Comparison of ENCODE assay signal across 9 mouse cellular contexts in the genomic region with DNA sequence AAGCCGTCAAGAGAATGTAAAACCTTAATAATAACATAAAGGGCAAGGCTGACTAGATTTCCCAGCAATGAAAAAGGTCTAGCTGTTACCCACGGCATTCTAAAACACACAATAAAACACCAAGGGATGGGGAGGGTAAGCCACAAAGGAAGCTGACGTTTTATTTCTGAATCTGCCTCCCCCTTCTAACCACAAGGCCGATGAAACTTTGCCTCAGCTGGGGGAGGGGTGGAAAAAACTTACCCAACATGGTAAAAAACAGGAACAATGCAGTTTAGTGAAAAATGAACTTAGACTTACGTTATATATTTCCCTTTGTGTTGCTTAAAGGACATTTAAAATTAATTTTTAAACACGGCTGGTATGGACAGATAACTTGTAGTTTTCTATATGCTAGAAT. TPM values are rescaled to one million over a fixed set of nuclear protein-coding genes. Genes with fewer than 3 reads are reported as not detected.
DNase-seq lines count a peak whose midpoint lies in the region; ATAC-seq lines count a peak whose summit lies in the region.
"Had no signal": no experiment of that assay in that cellular context is flagged by ENCODE, and none has a peak within 500 bp of the region (broad histone marks: within the 10 kb centered on the region; RNA-seq: fewer than 3 reads in every experiment).

No protein-coding gene starts in this region.

- no peak overlapping the region for H3K4me3 ChIP-seq in heart, embryonic 12.5 days
- no peak overlapping the region for H3K4me3 ChIP-seq in liver, embryonic 11.5 days (ENCODE audit: low read depth, low read length)
- H3K4me3 ChIP-seq: stomach, embryonic 15.5 days had no signal

- H3K27ac ChIP-seq in heart, embryonic 12.5 days (ENCODE audit: poor library complexity, severe bottlenecking) = no peak overlapping the region
- no peak overlapping the region for H3K27ac ChIP-seq in liver, embryonic 11.5 days (ENCODE audit: low read depth, low read length)
- H3K27ac ChIP-seq: stomach, embryonic 15.5 days had no signal

- H3K9me3 ChIP-seq in heart, embryonic 12.5 days (replicated peaks) = no peaks in the 10 kb centered on the region
- no peaks in the 10 kb centered on the region for H3K9me3 ChIP-seq in liver, embryonic 11.5 days (ENCODE audit: control insufficient read depth, low read length)
- H3K9me3 ChIP-seq: stomach, embryonic 15.5 days had no signal

- H3K27me3 ChIP-seq in heart, embryonic 12.5 days (replicated peaks) = no peaks in the 10 kb centered on the region
- H3K27me3 ChIP-seq in liver, embryonic 11.5 days (replicated peaks; ENCODE audit: control insufficient read depth, insufficient read depth, low read length) = no peaks in the 10 kb centered on the region
- H3K27me3 ChIP-seq: stomach, embryonic 15.5 days had no signal

- no peaks in the 10 kb centered on the region for H3K4me1 ChIP-seq in heart, embryonic 12.5 days (replicated peaks)
- H3K4me1 ChIP-seq in liver, embryonic 11.5 days (replicated peaks; ENCODE audit: control insufficient read depth, insufficient read depth, low read length) = no peaks in the 10 kb centered on the region
- H3K4me1 ChIP-seq: stomach, embryonic 15.5 days had no signal

- 65% methylated on average over 6 of the region's 6 CpGs for WGBS in heart, embryonic 12.5 days
- 35% methylated on average over 6 of the region's 6 CpGs for WGBS in liver, embryonic 11.5 days

- H3K4me2 ChIP-seq in heart, embryonic 12.5 days = no peak overlapping the region
- H3K4me2 ChIP-seq in liver, embryonic 11.5 days = no peak overlapping the region
- H3K4me2 ChIP-seq: stomach, embryonic 15.5 days had no signal

- no peak overlapping the region for H3K9ac ChIP-seq in heart, embryonic 12.5 days
- no peak overlapping the region for H3K9ac ChIP-seq in liver, embryonic 11.5 days (ENCODE audit: low read depth, low read length)
- H3K9ac ChIP-seq: stomach, embryonic 15.5 days had no signal

- ATAC-seq in heart, embryonic 12.5 days (ENCODE audit: insufficient number of reproducible peaks, low FRiP score) = no peak
- peak; percentile 72 for ATAC-seq in activated CD4-positive, CD25-positive, alpha-beta regulatory T cell, adult 4 months
- 0 out of 2 replicates have a peak, but pooled peaks have one; percentile 34 for ATAC-seq in liver, embryonic 11.5 days (replicated peaks; ENCODE audit: low FRiP score)
- no peak for ATAC-seq in erythroid progenitor cell, adult 5-6 weeks (replicated peaks; ENCODE audit: low FRiP score, poor library complexity, severe bottlenecking)

- 0 out of 2 replicates have a peak, but pooled peaks cover 3% of the 10 kb centered on the region for H3K36me3 ChIP-seq in heart, embryonic 12.5 days
- H3K36me3 ChIP-seq in liver, embryonic 11.5 days (ENCODE audit: control insufficient read depth, insufficient read depth, low read length) = no peaks in the 10 kb centered on the region
- H3K36me3 ChIP-seq: stomach, embryonic 15.5 days had no signal

- peak; percentile 97 for DNase-seq in heart, adult 11 months
- DNase-seq in liver, embryonic 11.5 days (ENCODE audit: low spot score) = no peak
- peak; percentile 36 to 59 for DNase-seq in spleen, postnatal 14 days (ENCODE audit: low spot score in 2 of 2)
- no peak for DNase-seq in right cerebral cortex, adult 18-20 months
- DNase-seq in layer of hippocampus, postnatal 36 days = no peak

RNA-seq across cellular contexts. Expression of gene Stk17b, which starts 11.0 kb away (rescaled TPM):
- polyA plus RNA-seq in heart, embryonic 12.5 days (2016; fragmentation: Nextera tagmentation; extraction: Ambion mirVana) = 17.5 and 20.3 TPM in 2 replicates
- polyA plus RNA-seq in activated CD4-positive, CD25-positive, alpha-beta regulatory T cell, adult 4 months (2017; shearing (Covaris generic)) = 100 to 1,000 TPM; 437 to 475 TPM
- 15.0 and 18.2 TPM in 2 replicates for polyA plus RNA-seq in liver, embryonic 11.5 days (2014; fragmentation: Nextera tagmentation; extraction: Ambion mirVana)
- 62.7 and 91.0 TPM in 2 replicates for total RNA-seq in erythroid progenitor cell, adult 5-6 weeks (2015; ENCODE audit: low replicate concordance)
- 52.5 and 61.0 TPM in 2 replicates for total RNA-seq in erythroid progenitor cell, adult 5-6 weeks (2017; ENCODE audit: low replicate concordance)
- 1 to 10 TPM; 4.9 to 6.2 TPM for total RNA-seq in layer of hippocampus, postnatal 36 days (2021)

Comparison
In these comparisons a context has a peak if more than half of its experiments do, and no peak if none do; other contexts are left out.
1. DNase-seq: peak in heart, adult 11 months (single experiment) and spleen, postnatal 14 days (2 of 2); none in liver, embryonic 11.5 days (single experiment), right cerebral cortex, adult 18-20 months (single experiment) and layer of hippocampus, postnatal 36 days (0 of 2).
2. ATAC-seq: peak in activated CD4-positive, CD25-positive, alpha-beta regulatory T cell, adult 4 months (single experiment) and liver, embryonic 11.5 days (single experiment); none in heart, embryonic 12.5 days (single experiment) and erythroid progenitor cell, adult 5-6 weeks (single experiment).
3. RNA of gene Stk17b, which starts 11.0 kb away (polyA plus RNA-seq): 437 to 475 TPM in activated CD4-positive, CD25-positive, alpha-beta regulatory T cell, adult 4 months; 17.5 to 20.3 TPM in heart, embryonic 12.5 days and 15.0 to 18.2 TPM in liver, embryonic 11.5 days; every median in the first group is over 10 times any median in the second.